Mouse (Mus musculus): ENCODE results near the gene Inhbe.
A peak's percentile ranks its signal among the peaks of the same experiment; 100 is the strongest.

The Inhbe gene

DNA sequence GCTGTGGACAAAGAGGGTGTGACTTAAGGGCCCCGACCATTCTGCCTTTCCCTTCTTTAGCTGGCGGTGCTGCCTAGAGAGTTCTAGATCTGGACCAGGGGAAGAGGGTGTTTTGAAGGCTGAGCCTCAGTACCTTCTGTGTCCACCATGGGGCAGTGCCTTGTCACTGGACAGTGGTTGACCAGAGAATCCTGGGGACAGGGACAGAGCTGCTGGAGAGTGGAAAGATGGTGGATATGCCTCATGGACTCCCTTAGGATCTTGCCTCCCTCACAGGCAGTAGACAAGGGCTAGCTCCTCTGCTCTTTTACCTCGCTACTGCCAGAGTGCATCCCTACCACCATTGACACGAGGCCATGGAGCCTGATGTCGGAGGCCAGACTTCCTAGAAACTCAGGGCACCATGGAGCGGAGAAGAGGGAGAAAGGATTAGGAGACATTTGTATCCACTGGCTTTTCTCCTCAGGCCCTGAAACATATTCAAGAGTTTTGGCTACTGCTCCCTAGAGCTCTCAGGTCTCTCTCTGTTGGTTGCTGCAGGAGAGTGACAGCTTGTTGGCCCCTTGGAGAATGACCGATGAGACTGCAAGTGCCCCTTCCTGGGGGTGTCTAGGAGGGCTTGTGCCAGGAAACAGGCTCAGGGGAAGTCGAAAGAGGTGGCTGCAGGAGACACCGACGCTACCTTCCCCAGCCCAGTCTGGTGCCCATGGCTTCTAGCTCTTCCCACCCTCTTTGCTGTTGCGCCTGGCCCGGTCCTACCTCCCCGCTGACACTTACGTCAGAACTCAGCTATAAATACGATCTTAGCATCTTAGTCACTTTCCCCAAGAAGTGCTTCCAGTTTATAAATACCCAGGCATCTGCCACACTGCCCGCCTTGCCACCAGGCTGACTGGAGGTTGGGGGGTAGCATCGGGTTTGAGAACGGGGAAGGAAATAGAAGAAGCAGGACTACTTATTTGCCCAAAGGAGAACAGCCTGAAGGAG lies at the start of gene Inhbe:
TSS of gene Inhbe (minus strand) at position 503 of the 987 bp plus-strand sequence.
- DNase-seq (ENCODE audit: low spot score in 2 of 2) = no peak

GRCm38 (mm10) chr10:127391774-127392173 lies 37.6 kb upstream of the Inhbe start:
- DNase-seq (ENCODE audit: low spot score in 2 of 2) = no peak

- DNase-seq (ENCODE audit: low spot score in 2 of 2) = no peak
Observed at GRCm38 (mm10) chr10:127381743-127382134, 27.5 kb upstream of the Inhbe start.

GRCm38 (mm10) chr10:127380767-127381742 lies 26.8 kb upstream of the Inhbe start:
- DNase-seq (ENCODE audit: low spot score in 2 of 2) = peak; percentile 59 to 85

DNA sequence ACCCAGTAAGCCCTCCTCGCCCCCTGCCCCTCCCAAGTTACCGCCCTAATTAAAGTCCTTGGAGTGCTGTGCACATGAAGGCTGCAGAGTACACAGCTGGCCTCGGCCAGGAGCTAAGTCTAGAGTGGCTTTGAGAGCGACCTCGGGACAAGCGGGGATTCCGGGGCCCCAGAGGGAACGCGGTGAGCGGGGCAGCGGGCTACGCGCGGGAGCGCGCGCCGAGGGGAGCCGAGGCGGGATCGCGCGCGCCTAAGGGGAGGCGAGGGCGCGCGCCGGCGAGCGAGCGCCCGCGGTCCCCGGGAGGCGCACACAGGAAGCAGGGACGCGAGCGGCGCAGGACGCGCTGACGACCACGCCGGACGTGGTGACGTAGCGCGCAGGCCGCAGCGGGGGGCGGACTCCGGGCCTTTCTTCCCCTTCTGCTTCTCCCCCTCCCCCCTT lies 26.1 kb upstream of the Inhbe start, which contains the start of gene R3hdm2:
TSS of gene R3hdm2 (plus strand) at position 77 of the 441 bp plus-strand sequence.
- DNase-seq (ENCODE audit: low spot score in 2 of 2) = peak; percentile 88 to 94

DNA sequence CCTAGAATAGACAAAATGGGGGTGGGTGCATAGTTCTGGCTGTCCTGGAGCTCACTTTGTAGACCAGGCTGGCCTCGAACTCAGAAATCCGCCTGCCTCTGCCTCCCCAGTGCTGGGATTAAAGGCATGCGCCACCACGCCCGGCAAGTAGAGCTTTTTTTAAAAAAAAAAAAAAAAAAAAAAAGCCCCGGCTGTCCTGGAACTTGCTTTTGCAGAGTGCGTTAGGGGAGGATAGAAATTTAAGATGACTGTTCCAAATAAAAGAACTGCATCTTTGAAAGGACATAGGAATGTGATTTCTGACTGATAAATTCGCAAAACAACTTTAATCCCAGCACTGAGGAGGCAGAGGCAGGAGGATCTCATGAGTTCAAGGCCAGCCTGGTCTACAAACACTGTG lies 25.4 kb upstream of the Inhbe start:
- no peak for DNase-seq (ENCODE audit: low spot score in 2 of 2)

- no peak for DNase-seq (ENCODE audit: low spot score in 2 of 2)
Observed at GRCm38 (mm10) chr10:127377700-127378099, 23.5 kb upstream of the Inhbe start.

GRCm38 (mm10) chr10:127371023-127371422 lies 16.8 kb upstream of the Inhbe start:
- no peak for DNase-seq (ENCODE audit: low spot score in 2 of 2)

DNA sequence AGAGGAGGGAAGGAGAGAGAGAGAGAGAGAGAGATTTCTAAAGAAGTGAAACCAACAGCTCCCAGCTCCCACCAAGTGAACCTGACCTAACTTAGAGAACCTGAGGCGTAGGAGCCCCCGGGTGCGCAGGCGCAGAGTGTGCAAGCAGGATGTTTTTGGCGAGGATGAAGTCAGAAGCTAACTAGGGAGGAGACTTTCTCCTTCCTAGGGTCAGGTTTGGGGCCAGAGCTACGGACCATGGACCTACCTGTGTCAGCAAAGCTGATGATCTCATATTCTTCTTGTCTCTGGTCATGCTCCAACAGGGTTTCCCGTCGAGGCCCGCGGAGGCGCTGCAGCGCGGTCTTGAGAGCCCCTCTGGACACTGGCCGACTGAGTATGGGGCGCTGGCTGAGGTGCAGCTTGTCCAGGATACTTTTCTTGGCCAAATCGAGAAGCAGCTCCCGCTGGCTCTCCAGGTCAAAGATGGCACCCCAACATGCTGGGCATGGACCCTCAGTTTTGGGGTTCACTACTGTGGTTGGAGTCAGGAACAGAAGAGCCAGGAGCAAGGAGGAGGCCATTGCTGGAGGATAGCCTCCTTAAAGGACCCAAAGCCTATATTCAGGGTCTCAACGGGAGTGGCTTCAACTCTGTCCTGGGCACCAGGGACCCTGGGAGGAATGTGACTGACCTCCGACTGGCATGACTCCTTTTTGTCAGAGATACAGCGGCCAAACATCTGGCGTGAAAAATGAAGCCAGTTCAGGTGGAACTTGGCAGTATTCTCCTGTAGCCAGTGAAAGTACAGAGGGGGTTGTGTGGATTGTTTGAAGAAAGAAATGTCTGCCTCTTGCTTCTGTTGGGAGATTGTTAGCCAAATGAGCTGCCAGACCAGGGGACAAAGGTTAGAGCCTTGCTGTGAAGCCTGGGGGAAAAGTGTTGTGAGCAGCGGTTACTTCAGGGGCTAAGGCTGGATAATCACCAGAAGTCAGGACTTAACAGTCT lies 15.9 kb upstream of the Inhbe start, which contains the start of gene Inhbc:
TSS of gene Inhbc (minus strand) at position 598 of the 987 bp plus-strand sequence.
- DNase-seq (ENCODE audit: low spot score in 2 of 2) = no peak

GRCm38 (mm10) chr10:127368273-127368672 lies 14.1 kb upstream of the Inhbe start:
- no peak for DNase-seq (ENCODE audit: low spot score in 2 of 2)

- DNase-seq (ENCODE audit: low spot score in 2 of 2) = no peak
Observed at GRCm38 (mm10) chr10:127367116-127367515, 12.9 kb upstream of the Inhbe start.

DNA sequence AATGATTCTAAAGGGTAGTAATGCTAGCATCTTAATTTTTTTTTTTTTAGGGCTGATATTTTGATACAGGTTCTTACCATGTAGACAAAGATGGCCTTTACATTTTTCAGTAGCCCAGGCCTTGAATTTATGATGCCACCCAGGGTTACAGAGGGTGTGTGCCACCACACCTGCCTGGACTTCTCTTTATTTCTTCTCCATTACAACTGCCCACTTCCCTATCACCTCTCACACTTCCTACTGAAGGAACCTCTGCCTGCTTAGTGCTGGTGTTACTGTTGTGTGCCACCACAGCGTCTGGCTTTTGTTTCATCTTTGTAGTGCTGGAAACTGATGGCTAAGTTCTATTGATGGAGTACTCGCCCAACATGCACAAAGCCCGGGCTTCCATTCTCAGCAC lies 6.5 kb upstream of the Inhbe start:
- DNase-seq (ENCODE audit: low spot score in 2 of 2) = no peak

- DNase-seq (ENCODE audit: low spot score in 2 of 2) = no peak
Observed at GRCm38 (mm10) chr10:127355336-127355735, 1.1 kb upstream of the Inhbe start.

DNA sequence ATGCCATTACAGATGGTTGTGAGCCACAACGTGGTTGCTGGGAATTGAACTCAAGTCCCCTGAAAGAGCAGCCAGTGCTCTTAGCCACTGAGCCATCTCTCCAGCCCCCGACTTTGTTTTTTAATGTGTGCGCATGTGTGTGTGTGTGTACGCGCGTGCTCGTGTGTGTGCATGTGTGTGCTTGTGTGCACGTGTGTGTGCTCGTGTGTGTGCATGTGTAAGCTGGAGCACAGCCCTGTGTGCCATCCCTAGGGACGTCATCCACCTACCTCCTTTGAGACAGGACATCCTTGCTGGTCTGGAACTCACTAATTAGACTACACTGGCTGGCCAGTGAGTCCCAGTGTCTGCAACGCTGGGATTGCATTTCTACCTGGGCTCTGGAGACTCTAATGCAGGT lies 1.4 kb downstream of the Inhbe start:
- DNase-seq (ENCODE audit: low spot score in 2 of 2) = no peak

GRCm38 (mm10) chr10:127352187-127352586 lies 2.0 kb downstream of the Inhbe start:
- no peak for DNase-seq (ENCODE audit: low spot score in 2 of 2)

DNA sequence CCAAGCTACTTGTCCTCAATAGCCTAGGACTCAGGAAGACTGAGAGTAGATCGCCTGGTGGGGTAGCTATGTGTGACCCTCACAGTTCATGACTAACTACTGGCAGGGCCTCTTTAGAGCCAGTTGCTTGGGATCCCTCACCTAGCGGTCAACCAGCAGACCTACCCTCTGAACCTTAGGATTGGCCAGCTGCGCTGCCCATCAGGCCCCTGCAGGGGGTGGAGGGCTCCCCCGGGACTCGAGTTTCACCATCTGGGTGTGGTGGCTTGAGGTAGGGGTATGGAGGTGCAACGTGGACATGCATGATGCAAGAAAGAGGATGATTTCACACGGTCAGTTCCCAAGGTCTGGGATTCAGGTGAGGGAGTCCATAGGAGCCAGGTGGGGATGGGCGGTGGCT lies 2.5 kb downstream of the Inhbe start:
- DNase-seq (ENCODE audit: low spot score in 2 of 2) = no peak

- DNase-seq (ENCODE audit: low spot score in 2 of 2) = no peak
Observed at GRCm38 (mm10) chr10:127351285-127351595, 3.0 kb downstream of the Inhbe start.

DNA sequence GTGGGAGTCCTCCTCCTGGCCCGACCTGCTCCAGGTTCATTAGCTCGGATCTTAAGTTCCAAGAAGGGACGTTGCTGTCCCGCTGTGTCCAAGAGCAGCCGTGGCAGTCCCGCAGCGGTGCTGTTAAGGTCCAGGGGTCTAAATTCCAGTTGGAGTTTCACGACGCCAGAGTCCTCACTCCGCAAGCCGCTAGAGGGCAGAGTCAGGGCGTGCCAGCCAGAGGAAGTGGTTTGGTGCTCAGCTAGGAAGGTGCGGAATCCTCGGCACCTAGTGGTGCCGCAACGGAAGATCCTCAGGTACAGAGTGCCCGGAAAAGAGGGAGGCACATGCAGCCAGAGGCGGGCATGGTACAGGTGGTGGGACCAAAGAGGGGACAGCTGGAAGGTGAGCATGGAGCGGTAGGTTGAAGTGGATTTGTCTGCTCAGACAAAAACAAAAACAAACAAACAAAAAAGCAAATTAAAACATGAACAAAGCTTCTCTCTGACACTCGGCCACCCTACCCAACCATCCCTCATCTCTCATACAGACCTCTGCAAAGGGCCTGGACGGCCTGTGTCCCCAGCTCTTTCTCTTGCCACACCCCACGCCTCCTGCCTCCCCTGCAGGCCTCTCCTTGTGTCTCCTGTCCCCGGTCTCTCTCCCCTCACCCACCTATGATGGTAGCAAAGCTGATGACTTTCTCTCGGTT lies 3.5 kb downstream of the Inhbe start:
- peak; percentile 60 to 83 for DNase-seq (ENCODE audit: low spot score in 2 of 2)

DNA sequence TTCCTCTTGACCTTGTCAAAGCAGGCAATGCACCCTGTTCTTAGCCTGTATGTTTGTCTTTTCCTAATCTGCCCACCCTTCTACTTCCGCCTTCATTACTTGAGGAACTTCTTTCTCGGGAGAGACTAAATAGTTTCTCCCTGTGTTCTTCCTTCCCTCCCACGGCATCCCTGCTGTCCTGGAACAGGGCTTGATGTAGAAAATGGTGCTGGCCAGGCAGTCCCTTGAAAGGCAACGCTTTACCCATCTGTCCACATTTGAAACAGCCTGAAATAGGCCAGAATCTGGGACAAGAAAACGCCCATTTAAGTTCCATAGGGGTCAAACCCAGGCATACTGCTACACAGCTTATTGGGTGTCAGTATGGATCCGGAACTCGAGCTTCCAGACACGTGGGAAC lies 4.4 kb downstream of the Inhbe start:
- no peak for DNase-seq (ENCODE audit: low spot score in 2 of 2)

GRCm38 (mm10) chr10:127348957-127349356 lies 5.3 kb downstream of the Inhbe start:
- DNase-seq (ENCODE audit: low spot score in 2 of 2) = no peak
